Mouse (Mus musculus): ENCODE data around the gene Wwc1.

The Wwc1 gene

GRCm38 (mm10) chr11:35933402-35934085, 46.8 kb downstream of the Wwc1 start:
- no peak for DNase-seq (ENCODE audit: low spot score in 2 of 2)

- DNase-seq (ENCODE audit: low spot score in 2 of 2) = no peak
Measured at GRCm38 (mm10) chr11:35932121-35932885, 48.0 kb downstream of the Wwc1 start.

- DNase-seq (ENCODE audit: low spot score in 2 of 2) = no peak
Measured at GRCm38 (mm10) chr11:35930511-35931060, 49.7 kb downstream of the Wwc1 start.

- no peak for DNase-seq (ENCODE audit: low spot score in 2 of 2)
Measured at GRCm38 (mm10) chr11:35928453-35928852, 51.9 kb downstream of the Wwc1 start.

GRCm38 (mm10) chr11:35927309-35927708, 53.0 kb downstream of the Wwc1 start:
- no peak for DNase-seq (ENCODE audit: low spot score in 2 of 2)

- DNase-seq (ENCODE audit: low spot score in 2 of 2) = no peak
Measured at GRCm38 (mm10) chr11:35925592-35925991, 54.7 kb downstream of the Wwc1 start.

- no peak for DNase-seq (ENCODE audit: low spot score in 2 of 2)
Measured at GRCm38 (mm10) chr11:35922205-35922873, 58.0 kb downstream of the Wwc1 start.

GRCm38 (mm10) chr11:35920776-35921175, 59.6 kb downstream of the Wwc1 start:
- DNase-seq (ENCODE audit: low spot score in 2 of 2) = no peak

GRCm38 (mm10) chr11:35919856-35920503, 60.3 kb downstream of the Wwc1 start:
- no peak for DNase-seq (ENCODE audit: low spot score in 2 of 2)

- no peak for DNase-seq (ENCODE audit: low spot score in 2 of 2)
Measured at GRCm38 (mm10) chr11:35919383-35919782, 60.9 kb downstream of the Wwc1 start.

- DNase-seq (ENCODE audit: low spot score in 2 of 2) = no peak
Measured at GRCm38 (mm10) chr11:35916466-35917185, 63.7 kb downstream of the Wwc1 start.

GRCm38 (mm10) chr11:35915546-35915945, 64.8 kb downstream of the Wwc1 start:
- DNase-seq (ENCODE audit: low spot score in 2 of 2) = no peak

- no peak for DNase-seq (ENCODE audit: low spot score in 2 of 2)
Measured at GRCm38 (mm10) chr11:35913418-35914044, 66.8 kb downstream of the Wwc1 start.

GRCm38 (mm10) chr11:35904955-35905550, 75.3 kb downstream of the Wwc1 start:
- no peak for DNase-seq (ENCODE audit: low spot score in 2 of 2)

GRCm38 (mm10) chr11:35903079-35903478, 77.2 kb downstream of the Wwc1 start:
- DNase-seq (ENCODE audit: low spot score in 2 of 2) = no peak

GRCm38 (mm10) chr11:35899946-35900345, 80.4 kb downstream of the Wwc1 start:
- DNase-seq (ENCODE audit: low spot score in 2 of 2) = no peak

GRCm38 (mm10) chr11:35893454-35893853, 86.9 kb downstream of the Wwc1 start:
- no peak for DNase-seq (ENCODE audit: low spot score in 2 of 2)

GRCm38 (mm10) chr11:35893018-35893421, 87.3 kb downstream of the Wwc1 start:
- no peak for DNase-seq (ENCODE audit: low spot score in 2 of 2)

GRCm38 (mm10) chr11:35892293-35892692, 88.0 kb downstream of the Wwc1 start:
- no peak for DNase-seq (ENCODE audit: low spot score in 2 of 2)

- DNase-seq (ENCODE audit: low spot score in 2 of 2) = no peak
Measured at GRCm38 (mm10) chr11:35888790-35889189, 91.5 kb downstream of the Wwc1 start.

All from spleen, postnatal 36 days (tissue).